Mouse (Mus musculus): ENCODE data around the gene Ifna9.
A peak's percentile ranks its signal among the peaks of the same experiment; 100 is the strongest.

GRCm38 (mm10) chr4:88641077-88641831, 49.1 kb upstream of the Ifna9 start:
- TF ChIP-seq CTCF (conservative IDR thresholded peaks at IDR 0.05; ENCODE audit: insufficient read depth, insufficient read length, low read depth, low read length) (peak; percentile 85), POLR2A (IDR thresholded peaks at IDR 0.05; ENCODE audit: low read depth, low read length) (no peak)
